Comparison of ENCODE assay signal across 20 mouse cellular contexts in genomic region chr6:34318636-34319035, GRCm38 (mm10). TPM values are rescaled to one million over a fixed set of nuclear protein-coding genes. Genes with fewer than 3 reads are reported as not detected.
DNase-seq lines count a peak whose midpoint lies in the region; ATAC-seq and TF ChIP-seq lines count a peak whose summit lies in the region.
"Had no signal": no experiment of that assay in that cellular context is flagged by ENCODE, and none has a peak within 500 bp of the region (broad histone marks: within the 10 kb centered on the region; RNA-seq: fewer than 3 reads in every experiment).

No protein-coding gene starts in this region.

- no peak for TF ChIP-seq CTCF in heart, adult 2 months (IDR thresholded peaks at IDR 0.05)

- no peaks in the 10 kb centered on the region for H3K27me3 ChIP-seq in heart, embryonic 13.5 days (replicated peaks)
- H3K27me3 ChIP-seq in heart, adult 2 months (ENCODE audit: control insufficient read depth, insufficient read depth, low read length), result no peaks in the 10 kb centered on the region
- no peaks in the 10 kb centered on the region for H3K27me3 ChIP-seq in forebrain, embryonic 16.5 days (replicated peaks; ENCODE audit: control insufficient read depth, insufficient read depth, low read length)
- H3K27me3 ChIP-seq: intestine, embryonic 15.5 days; limb, embryonic 13.5 days; midbrain, embryonic 13.5 days; neural tube, embryonic 12.5 days had no signal

- H3K4me1 ChIP-seq in heart, embryonic 13.5 days, result peaks cover 35% of the 10 kb centered on the region
- peaks cover 1% of the 10 kb centered on the region for H3K4me1 ChIP-seq in heart, adult 2 months (ENCODE audit: control insufficient read depth, insufficient read depth, low read length)
- H3K4me1 ChIP-seq in forebrain, embryonic 16.5 days (replicated peaks; ENCODE audit: control insufficient read depth, insufficient read depth, low read length), result peaks cover 8% of the 10 kb centered on the region; the same call in 1 of the 2 replicates

- no peaks in the 10 kb centered on the region for H3K36me3 ChIP-seq in heart, embryonic 13.5 days
- peaks cover 7% of the 10 kb centered on the region; the same call in 1 of the 2 replicates for H3K36me3 ChIP-seq in heart, adult 2 months (ENCODE audit: control insufficient read depth, insufficient read depth, low read length)
- no peaks in the 10 kb centered on the region for H3K36me3 ChIP-seq in forebrain, embryonic 16.5 days (ENCODE audit: control insufficient read depth, insufficient read depth)
- H3K36me3 ChIP-seq: intestine, embryonic 15.5 days; limb, embryonic 13.5 days; midbrain, embryonic 13.5 days; neural tube, embryonic 12.5 days had no signal

- no peak overlapping the region for H3K9ac ChIP-seq in heart, embryonic 13.5 days
- no peak overlapping the region for H3K9ac ChIP-seq in heart, adult 2 months (ENCODE audit: low read depth, low read length)
- H3K9ac ChIP-seq in forebrain, embryonic 16.5 days (replicated peaks; ENCODE audit: low read depth, low read length), result no peak overlapping the region
- H3K9ac ChIP-seq: forebrain, postnatal 0 days; hindbrain, embryonic 14.5 days; intestine, embryonic 15.5 days; limb, embryonic 13.5 days; lung, embryonic 14.5 days; midbrain, embryonic 13.5 days; neural tube, embryonic 12.5 days had no signal

- no peak for TF ChIP-seq EP300 in heart, adult 2 months (IDR thresholded peaks at IDR 0.05; ENCODE audit: insufficient read depth, low read depth, low read length)

- peak overlapping the region; percentile 78; the same call in 1 of the 2 replicates for H3K4me2 ChIP-seq in heart, embryonic 13.5 days
- H3K4me2 ChIP-seq in forebrain, embryonic 16.5 days (ENCODE audit: low read length), result no peak overlapping the region
- H3K4me2 ChIP-seq: midbrain, embryonic 13.5 days; neural tube, embryonic 12.5 days had no signal

- WGBS in heart, embryonic 13.5 days, result 55% methylated on average over 6 of the region's 6 CpGs
- WGBS in heart, adult 2 months, result 76% methylated on average over 6 of the region's 6 CpGs
- WGBS in forebrain, embryonic 16.5 days, result 75% methylated on average over 6 of the region's 6 CpGs

- ATAC-seq in heart, embryonic 13.5 days (ENCODE audit: extremely low read depth, insufficient number of reproducible peaks, low FRiP score, low TSS enrichment), result no peak
- ATAC-seq in forebrain, embryonic 16.5 days, result no peak
- ATAC-seq: forebrain, postnatal 0 days; intestine, embryonic 15.5 days; midbrain, embryonic 13.5 days had no signal

- no peak for TF ChIP-seq POLR2A in heart, adult 2 months (IDR thresholded peaks at IDR 0.05; ENCODE audit: insufficient read depth, low read depth, low read length)

- intact Hi-C loops in heart, adult 2 months (cut with DNase I), result loop anchor here (5.0 kb wide), 1 partner anchor 594 kb away; the partner anchor contains the start of gene Wdr91
- intact Hi-C loops in left cerebral cortex, postnatal 4 days (cut with DNase I), result no loop called here

- peaks cover 3% of the 10 kb centered on the region; the same call in 1 of the 2 replicates for H3K9me3 ChIP-seq in heart, embryonic 13.5 days
- H3K9me3 ChIP-seq in forebrain, embryonic 16.5 days (ENCODE audit: control insufficient read depth, low read length), result no peaks in the 10 kb centered on the region
- H3K9me3 ChIP-seq: forebrain, embryonic 10.5 days; intestine, embryonic 15.5 days; midbrain, embryonic 13.5 days; neural tube, embryonic 12.5 days had no signal

- no peaks in the 10 kb centered on the region; the same call in 1 of the 2 replicates for H3K79me2 ChIP-seq in heart, adult 2 months (replicated peaks; ENCODE audit: control insufficient read depth, insufficient read depth, low read length)

- H3K27ac ChIP-seq in heart, embryonic 13.5 days (replicated peaks), result no peak overlapping the region
- no peak overlapping the region for H3K27ac ChIP-seq in heart, adult 2 months
- H3K27ac ChIP-seq in forebrain, embryonic 16.5 days (ENCODE audit: low read length), result no peak overlapping the region
- H3K27ac ChIP-seq: forebrain, embryonic 10.5 days; hindbrain, embryonic 14.5 days; intestine, embryonic 15.5 days; limb, embryonic 13.5 days; liver, embryonic 14.5 days; midbrain, embryonic 13.5 days; neural tube, embryonic 12.5 days had no signal

- no peak for DNase-seq in heart, adult 2 months
- peak; percentile 39 for DNase-seq in 3T3-L1 (ENCODE audit: low read depth, low spot score)
- DNase-seq in T-cell, adult 2 months (ENCODE audit: low spot score), result peak; percentile 58
- DNase-seq in thymus, postnatal 14 days, result peak; percentile 37
- no peak for DNase-seq in left cerebral cortex, postnatal 4 days
- DNase-seq: forebrain, postnatal 0 days; gastrocnemius, postnatal 25 days; layer of hippocampus, postnatal 36 days had no signal

- H3K4me3 ChIP-seq in heart, embryonic 13.5 days, result no peak overlapping the region
- H3K4me3 ChIP-seq in heart, adult 2 months, result no peak overlapping the region
- no peak overlapping the region for H3K4me3 ChIP-seq in forebrain, embryonic 16.5 days (replicated peaks; ENCODE audit: low read length)
- H3K4me3 ChIP-seq: forebrain, embryonic 10.5 days; intestine, embryonic 15.5 days; limb, embryonic 13.5 days; midbrain, embryonic 13.5 days; neural tube, embryonic 12.5 days had no signal

RNA-seq across cellular contexts. Expression of gene Akr1b3, which starts 1.4 kb away (rescaled TPM):
- 176 and 192 TPM in 2 replicates for polyA plus RNA-seq in heart, embryonic 13.5 days (2015; fragmentation: Nextera tagmentation; extraction: Ambion mirVana)
- total RNA-seq in heart, adult 2 months (2021), result 100 to 1,000 TPM; 266 to 282 TPM
- 352 and 459 TPM in 2 replicates for polyA plus RNA-seq in heart, adult 2 months (2012; rRNA removed)
- polyA plus RNA-seq in forebrain, embryonic 16.5 days (2015; fragmentation: Nextera tagmentation; extraction: Ambion mirVana), result 80.7 and 91.3 TPM in 2 replicates
- total RNA-seq in left cerebral cortex, postnatal 4 days (2021), result 10 to 100 TPM; 56.1 to 59.4 TPM

RNA-seq across cellular contexts. Expression of gene Akr1b8, which starts 35.3 kb away (rescaled TPM):
- polyA plus RNA-seq in heart, embryonic 13.5 days (2015; fragmentation: Nextera tagmentation; extraction: Ambion mirVana), result 11.0 and 12.0 TPM in 2 replicates
- total RNA-seq in heart, adult 2 months (2021), result 1 to 10 TPM; 3.3 to 3.5 TPM
- 4.2 and 4.8 TPM in 2 replicates for polyA plus RNA-seq in heart, adult 2 months (2012; rRNA removed)
- polyA plus RNA-seq in forebrain, embryonic 16.5 days (2015; fragmentation: Nextera tagmentation; extraction: Ambion mirVana), result 1.7 and 2.2 TPM in 2 replicates
- 1 to 10 TPM in 1 of 2 experiments, under 1 TPM in 1; 0.28 to 1.2 TPM for total RNA-seq in left cerebral cortex, postnatal 4 days (2021)
- total RNA-seq: megakaryocyte, adult 5-6 weeks; monocyte, adult 5-6 weeks had no signal

Comparison
In these comparisons a context has a peak if more than half of its experiments do, and no peak if none do; other contexts are left out.
1. DNase-seq: peak in 3T3-L1 (single experiment), T-cell, adult 2 months (single experiment) and thymus, postnatal 14 days (single experiment); none in heart, adult 2 months (0 of 2) and left cerebral cortex, postnatal 4 days (single experiment).